Mouse (Mus musculus): ENCODE measurements around the gene Apoe.
A peak's percentile ranks its signal among the peaks of the same experiment; 100 is the strongest.

Apoe gene

GRCm38 (mm10) chr7:19698907-19699826, at the start of gene Apoe:
Gene Apoe, minus strand, starts transcription at chr7:19699188.
- DNase-seq = peak in 1 of 2 experiments; percentile 36

- no peak for DNase-seq
Measured at GRCm38 (mm10) chr7:19747420-19748218, 48.6 kb upstream of the Apoe start.

GRCm38 (mm10) chr7:19746426-19747201, 47.6 kb upstream of the Apoe start:
- no peak for DNase-seq

- no peak for DNase-seq
Measured at GRCm38 (mm10) chr7:19745971-19746370, 47.0 kb upstream of the Apoe start.

GRCm38 (mm10) chr7:19744590-19745385, 45.8 kb upstream of the Apoe start:
- DNase-seq = no peak

- DNase-seq = no peak
Measured at GRCm38 (mm10) chr7:19743791-19744190, 44.8 kb upstream of the Apoe start.

GRCm38 (mm10) chr7:19742468-19742867, 43.5 kb upstream of the Apoe start:
- DNase-seq = no peak

- DNase-seq = no peak
Measured at GRCm38 (mm10) chr7:19741329-19742031, 42.5 kb upstream of the Apoe start.

- no peak for DNase-seq
Measured at GRCm38 (mm10) chr7:19740269-19740668, 41.3 kb upstream of the Apoe start.

GRCm38 (mm10) chr7:19738771-19739170, 39.8 kb upstream of the Apoe start:
- DNase-seq = no peak

GRCm38 (mm10) chr7:19736389-19737057, 37.5 kb upstream of the Apoe start:
- DNase-seq = no peak

GRCm38 (mm10) chr7:19734178-19734666, 35.2 kb upstream of the Apoe start:
- DNase-seq = no peak

- no peak for DNase-seq
Measured at GRCm38 (mm10) chr7:19726541-19726940, 27.6 kb upstream of the Apoe start.

- DNase-seq = no peak
Measured at GRCm38 (mm10) chr7:19724167-19724566, 25.2 kb upstream of the Apoe start.

GRCm38 (mm10) chr7:19722754-19723195, 23.8 kb upstream of the Apoe start:
- DNase-seq = no peak

GRCm38 (mm10) chr7:19719200-19719599, 20.2 kb upstream of the Apoe start:
- DNase-seq = no peak

GRCm38 (mm10) chr7:19718297-19718952, 19.4 kb upstream of the Apoe start:
- DNase-seq = no peak

GRCm38 (mm10) chr7:19717346-19717745, 18.4 kb upstream of the Apoe start:
- DNase-seq = no peak

GRCm38 (mm10) chr7:19716822-19717221, 17.8 kb upstream of the Apoe start:
- DNase-seq = no peak
